Mouse (Mus musculus) forebrain, postnatal 0 days (tissue): ENCODE data around the gene Uba3. TPM values are rescaled to one million over a fixed set of nuclear protein-coding genes. Genes with fewer than 3 reads are reported as not detected.

Experiments used
- ATAC-seq: fragments of 200-750 bp; cut with Nextera tagmentation; 2 replicates; pipeline ENCODE4 v1.8.0; 2017; ENCODE audit warnings: mild to moderate bottlenecking, moderate library complexity
- DNase-seq: peaks from one replicate; pipeline ENCODE4 v3.0.0-alpha.2; 2015
- H3K27ac ChIP-seq: fragments of 300-500 bp; sonication (generic); 2 replicates; pipeline ENCODE4 v1.5.1; 2014; ENCODE audit warnings: low read depth, mild to moderate bottlenecking, antibody characterized with exemption, low read length, moderate library complexity, mixed read lengths
- H3K27me3 ChIP-seq: fragments of 300-500 bp; sonication (generic); 2 replicates; pipeline ENCODE4 v1.6.1; 2014; ENCODE audit warnings: mild to moderate bottlenecking, low read length, mixed read lengths; ENCODE audit not compliant: insufficient read depth
- H3K36me3 ChIP-seq: fragments of 300-500 bp; sonication (generic); 2 replicates; pipeline ENCODE4 v1.6.1; 2014; ENCODE audit warnings: mild to moderate bottlenecking, moderate library complexity; ENCODE audit not compliant: insufficient read depth
- H3K4me1 ChIP-seq: fragments of 300-500 bp; sonication (generic); 2 replicates; pipeline ENCODE4 v1.6.1; 2014; ENCODE audit warnings: antibody characterized with exemption; ENCODE audit not compliant: insufficient read depth
- H3K4me2 ChIP-seq: fragments of 300-500 bp; sonication (generic); 2 replicates; pipeline ENCODE4 v1.6.1; 2014; ENCODE audit warnings: low read depth, mild to moderate bottlenecking, moderate library complexity
- H3K4me3 ChIP-seq: fragments of 300-500 bp; sonication (generic); 2 replicates; pipeline ENCODE4 v1.5.1; 2014; ENCODE audit warnings: low read depth, low read length, mixed read lengths
- H3K9ac ChIP-seq: fragments of 300-500 bp; sonication (generic); 2 replicates; pipeline ENCODE4 v1.6.1; 2014; ENCODE audit warnings: mild to moderate bottlenecking
- H3K9me3 ChIP-seq: fragments of 300-500 bp; sonication (generic); 2 replicates; pipeline ENCODE4 v1.6.1; 2016; ENCODE audit warnings: low read length
- CTCF ChIP-seq: sonication (generic); IDR thresholded peaks from 2 replicates; pipeline ENCODE4 v1.5.1; 2016; ENCODE audit warnings: antibody characterized with exemption, control low read depth, low read depth
- WGBS: fragments of 180-500 bp; shearing (Covaris S2); extraction: QIAGEN DNeasy Blood & Tissue Kit; methylation state at CpG from one replicate; pipeline ENCODE4 v1.1.7; 2014; 5-methylcytosine and 5-hydroxymethylcytosine counted together
- polyA plus RNA-seq: library from polyadenylated mRNA; unstranded; fragments of >200 nt; fragmentation: Nextera tagmentation; extraction: Ambion mirVana; gene quantifications from 2 replicates; pipeline ENCODE4 v1.2.1, GENCODE M21; 2015
- total RNA-seq: library from RNA; depleted of rRNA; stranded (reverse); fragments of >200 nt; gene quantifications from 2 replicates; pipeline ENCODE4 v1.2.3, GENCODE M21; 2014

Uba3 gene
- total and polyA plus RNA-seq, 2 experiments from 2014 or later: 67.2 to 86.3 TPM

DNA sequence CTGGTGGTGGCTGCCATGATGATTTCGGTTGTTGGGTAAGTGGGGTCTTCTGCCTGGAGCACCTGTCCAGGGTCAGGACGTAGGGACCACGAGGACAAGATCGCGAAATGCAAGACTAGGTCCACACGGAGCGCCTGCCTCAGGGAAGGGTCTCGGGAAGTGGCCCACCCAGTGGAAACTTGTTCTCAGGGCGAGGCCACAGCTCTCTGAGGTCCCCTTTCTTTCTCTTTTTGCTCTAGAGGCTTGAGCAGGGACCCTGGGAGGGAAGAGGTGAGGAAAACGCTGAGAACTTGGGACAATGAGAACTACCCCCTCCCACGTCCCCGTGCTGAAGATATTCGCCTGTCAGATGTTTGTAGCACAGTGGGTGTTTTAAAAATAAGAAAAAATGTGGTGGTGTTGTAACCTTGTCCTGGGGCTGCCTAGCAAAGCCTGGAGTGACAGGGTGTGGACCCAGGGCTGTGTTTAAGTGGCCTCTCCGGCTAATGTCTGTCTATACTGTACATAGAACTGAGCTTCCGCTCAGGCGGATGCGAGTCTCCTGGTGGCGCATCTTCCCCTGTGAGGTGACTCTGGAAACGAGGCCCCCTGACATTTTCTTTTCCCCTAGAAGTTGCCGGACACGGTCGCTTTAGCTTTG, 5.6 kb upstream of the Uba3 start:
- Histone ChIP-seq H3K27me3 (no peaks in the 10 kb centered on the region), H3K27ac (peak overlapping the region; percentile 17; the same call in 1 of the 2 replicates), H3K4me1 (peaks cover 13% of the 10 kb centered on the region; the same call in 1 of the 2 replicates), H3K9me3 (no peaks in the 10 kb centered on the region), H3K4me3 (peak overlapping the region; percentile 61), H3K36me3 (peaks cover 6% of the 10 kb centered on the region), H3K9ac (peak overlapping the region; percentile 62), H3K4me2 (peak overlapping the region; percentile 82)
- WGBS: 2% methylated on average over 22 of the region's 22 CpGs
- peak; percentile 28 for DNase-seq
- ATAC-seq: peak; percentile 50
- no peak for TF ChIP-seq CTCF

DNA sequence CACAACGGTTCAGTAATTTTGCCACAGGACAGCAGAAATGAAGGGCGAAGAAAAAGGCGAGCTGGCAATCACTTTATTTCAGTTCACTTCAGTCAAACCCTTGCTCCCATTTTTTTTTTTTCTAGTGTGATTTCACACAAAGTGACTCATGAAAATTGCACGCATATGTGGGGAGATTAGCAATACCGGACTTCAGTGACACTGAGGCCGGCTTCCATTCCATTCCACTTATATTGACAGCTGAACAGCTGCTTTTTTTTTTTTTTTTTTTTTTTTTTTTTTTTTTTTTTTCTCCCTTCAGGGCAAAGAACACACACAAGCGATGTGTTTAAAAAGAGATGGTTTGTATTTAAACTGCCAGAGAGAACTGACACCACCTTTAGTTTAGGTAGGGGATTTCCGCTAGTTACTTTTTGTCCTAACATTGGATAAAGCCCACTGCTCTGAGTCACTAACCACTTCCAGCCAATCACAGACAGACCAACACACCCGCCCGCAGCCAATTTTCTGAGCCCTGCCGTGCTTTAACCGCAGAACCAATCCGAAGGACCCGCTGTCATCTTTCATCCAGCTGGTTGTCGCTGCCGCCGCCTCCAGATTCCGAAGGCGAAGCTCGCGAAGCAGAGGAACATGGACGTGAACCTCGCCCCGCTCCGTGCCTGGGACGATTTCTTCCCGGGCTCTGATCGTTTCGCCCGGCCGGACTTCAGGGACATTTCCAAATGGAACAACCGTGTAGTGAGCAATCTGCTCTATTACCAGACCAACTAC, 4.9 kb upstream of the Uba3 start, which contains the start of gene Arl6ip5:
TSS of gene Arl6ip5 (plus strand) at position 499 of the 771 bp plus-strand sequence.
- Histone ChIP-seq H3K27ac (peak within 1 kb of the TSS; percentile 17; the same call in 1 of the 2 replicates), H3K9me3 (no peaks in the 10 kb centered on the region), H3K4me3 (peak within 1 kb of the TSS; percentile 61), H3K36me3 (peaks cover 5% of the 10 kb centered on the region), H3K9ac (peak within 1 kb of the TSS; percentile 62), H3K4me1 (peaks cover 13% of the 10 kb centered on the region; the same call in 1 of the 2 replicates), H3K4me2 (peak within 1 kb of the TSS; percentile 82), H3K27me3 (no peaks in the 10 kb centered on the region)
- ATAC-seq: peak; percentile 88
- TF ChIP-seq CTCF: 0 out of 2 replicates have a peak, but pooled peaks have one; percentile 11
- WGBS: 8% methylated on average over 32 of the region's 32 CpGs
- DNase-seq: peak; percentile 94

DNA sequence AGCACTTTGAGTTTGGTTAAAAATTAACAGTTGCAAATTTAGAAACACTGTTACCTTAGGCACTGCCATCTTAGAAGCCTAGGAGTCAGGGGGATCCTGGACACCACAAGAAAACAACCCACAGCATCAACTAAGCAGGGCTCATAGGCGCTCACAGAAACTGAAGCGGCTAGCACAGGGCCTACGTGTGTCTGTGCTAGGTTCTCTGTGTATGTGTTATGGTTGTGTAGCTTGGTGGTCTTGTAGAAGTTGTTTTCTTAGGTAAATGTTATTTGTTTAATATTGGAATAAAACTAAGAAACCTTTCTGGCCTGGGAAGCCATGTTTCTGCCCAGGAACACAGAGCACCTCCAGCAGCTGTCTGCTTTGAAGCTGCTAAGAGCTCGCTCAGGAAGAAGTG, 4.3 kb upstream of the Uba3 start:
- WGBS: 88% methylated on average over 4 of the region's 4 CpGs
- H3K4me3 ChIP-seq: no peak overlapping the region
- no peak overlapping the region for H3K9ac ChIP-seq
- ATAC-seq: no peak
- H3K4me1 ChIP-seq: peaks cover 13% of the 10 kb centered on the region; the same call in 1 of the 2 replicates
- no peak overlapping the region for H3K4me2 ChIP-seq
- H3K9me3 ChIP-seq: no peaks in the 10 kb centered on the region
- no peak overlapping the region for H3K27ac ChIP-seq
- no peak for TF ChIP-seq CTCF
- H3K36me3 ChIP-seq: no peaks in the 10 kb centered on the region
- no peaks in the 10 kb centered on the region for H3K27me3 ChIP-seq
- no peak for DNase-seq

DNA sequence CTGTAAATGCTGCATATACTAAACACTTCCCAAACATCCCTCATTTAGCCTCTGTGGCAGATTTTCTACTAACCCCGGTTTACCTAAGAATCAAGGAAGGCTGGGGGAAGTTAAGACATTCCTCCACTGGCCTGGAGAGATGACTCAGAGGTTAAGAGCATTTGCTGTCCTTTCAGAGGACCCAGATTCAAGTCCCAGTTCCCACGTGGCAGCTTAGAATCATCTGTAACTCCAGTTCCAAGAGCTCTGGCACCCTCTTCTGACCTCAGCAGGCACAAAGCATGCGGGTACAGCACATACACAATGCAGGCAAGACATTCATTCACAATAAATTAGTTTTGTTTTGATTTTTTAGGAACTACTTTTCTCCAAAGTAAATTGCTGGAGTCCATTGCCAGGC, 3.8 kb upstream of the Uba3 start:
- 50% methylated on average over 3 of the region's 3 CpGs for WGBS
- Histone ChIP-seq H3K4me3 (no peak overlapping the region), H3K27ac (no peak overlapping the region), H3K36me3 (no peaks in the 10 kb centered on the region), H3K9me3 (no peaks in the 10 kb centered on the region), H3K4me2 (no peak overlapping the region), H3K27me3 (no peaks in the 10 kb centered on the region), H3K9ac (no peak overlapping the region), H3K4me1 (peaks cover 16% of the 10 kb centered on the region; the same call in 1 of the 2 replicates)
- ATAC-seq (no peak), DNase-seq (no peak)
- TF ChIP-seq CTCF: no peak

DNA sequence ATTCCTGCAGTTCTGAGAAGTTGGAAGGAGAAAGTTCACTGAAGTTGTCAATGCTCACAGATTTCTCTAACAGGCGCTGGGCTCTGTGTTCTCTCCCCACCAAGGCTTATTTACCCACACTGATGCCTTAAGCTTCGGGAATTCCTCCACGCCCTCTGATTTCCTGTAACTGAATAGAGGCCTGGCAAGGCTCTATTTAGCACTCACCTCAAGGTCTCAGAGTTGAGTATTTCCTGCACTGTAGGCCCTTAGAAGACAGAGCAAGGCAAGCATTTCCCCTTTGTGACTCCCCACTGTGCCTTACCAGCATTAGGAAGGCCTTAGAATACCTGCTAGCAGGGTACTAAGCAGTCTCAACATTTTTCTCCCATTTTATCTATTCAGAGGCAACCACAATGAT, 3.0 kb upstream of the Uba3 start:
- H3K4me2 ChIP-seq: no peak overlapping the region
- H3K4me3 ChIP-seq: no peak overlapping the region
- WGBS: 31% methylated on average over 3 of the region's 3 CpGs
- no peaks in the 10 kb centered on the region for H3K9me3 ChIP-seq
- H3K27me3 ChIP-seq: no peaks in the 10 kb centered on the region
- peaks cover 17% of the 10 kb centered on the region; the same call in 1 of the 2 replicates for H3K4me1 ChIP-seq
- DNase-seq (no peak), ATAC-seq (no peak)
- H3K9ac ChIP-seq: no peak overlapping the region
- TF ChIP-seq CTCF: no peak
- H3K36me3 ChIP-seq: no peaks in the 10 kb centered on the region
- H3K27ac ChIP-seq: no peak overlapping the region

DNA sequence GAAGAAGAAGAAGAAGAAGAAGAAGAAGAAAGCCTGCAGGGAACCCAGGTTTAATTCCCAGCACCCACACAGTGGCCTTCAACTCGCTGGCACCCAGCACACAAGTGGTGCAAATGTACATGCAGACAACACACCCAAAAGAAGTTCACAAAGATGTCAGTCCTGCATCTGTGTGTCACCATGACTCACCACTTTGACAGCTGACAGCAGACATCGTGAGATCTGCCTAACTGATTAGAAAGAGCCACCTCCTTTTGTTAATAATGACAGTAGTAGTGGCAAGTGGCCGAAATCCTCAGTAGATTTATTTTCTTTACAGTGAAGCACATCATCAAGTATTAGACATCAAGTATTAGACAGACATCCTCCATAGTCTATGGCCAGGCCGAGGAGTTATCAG, 1.6 kb upstream of the Uba3 start:
- no peak for TF ChIP-seq CTCF
- WGBS: 85% methylated on average over 4 of the region's 4 CpGs
- DNase-seq: no peak
- Histone ChIP-seq H3K27ac (no peak overlapping the region), H3K9me3 (no peaks in the 10 kb centered on the region), H3K27me3 (no peaks in the 10 kb centered on the region), H3K4me1 (peaks cover 13% of the 10 kb centered on the region; the same call in 1 of the 2 replicates), H3K9ac (no peak overlapping the region), H3K4me2 (no peak overlapping the region), H3K36me3 (no peaks in the 10 kb centered on the region), H3K4me3 (no peak overlapping the region)
- ATAC-seq: no peak

DNA sequence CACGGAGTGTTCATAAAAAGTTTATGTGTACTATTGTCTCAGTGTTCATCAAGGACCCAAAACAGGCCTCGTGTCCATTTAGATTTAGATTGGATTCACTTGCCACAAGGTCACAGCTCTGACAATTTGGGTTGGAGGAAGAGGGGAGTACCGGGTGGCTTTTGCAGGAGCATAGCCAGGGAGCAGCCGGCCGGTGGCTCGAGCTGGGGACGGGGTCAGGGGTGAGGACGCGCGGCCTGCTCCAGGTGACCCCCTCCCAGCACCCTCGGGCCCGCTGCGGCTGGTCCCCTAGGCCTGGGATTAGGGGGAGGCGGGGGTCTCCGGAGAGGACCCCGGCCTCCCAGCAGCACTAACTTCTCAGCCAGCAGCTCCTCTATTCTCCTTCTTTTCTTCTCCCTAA, 495 bp downstream of the Uba3 start:
- Histone ChIP-seq H3K4me1 (peaks cover 8% of the 10 kb centered on the region; the same call in 1 of the 2 replicates), H3K4me3 (peak overlapping the region; percentile 64), H3K9me3 (no peaks in the 10 kb centered on the region), H3K36me3 (peaks cover 3% of the 10 kb centered on the region; the same call in 1 of the 2 replicates), H3K27ac (peak overlapping the region; percentile 83), H3K27me3 (no peaks in the 10 kb centered on the region), H3K9ac (peak overlapping the region; percentile 75), H3K4me2 (peak overlapping the region; percentile 78)
- ATAC-seq (peak; percentile 14), DNase-seq (no peak)
- no peak for TF ChIP-seq CTCF
- under 1% methylated on average over 16 of the region's 16 CpGs for WGBS
